Mouse (Mus musculus) forebrain, postnatal 0 days (tissue): ENCODE data around the gene Matk. TPM values are rescaled to one million over a fixed set of nuclear protein-coding genes. Genes with fewer than 3 reads are reported as not detected.

Experiments used
- ATAC-seq: fragments of 200-750 bp; cut with Nextera tagmentation; 2 replicates; pipeline ENCODE4 v1.8.0; 2017; ENCODE audit warnings: mild to moderate bottlenecking, moderate library complexity
- DNase-seq: peaks from one replicate; pipeline ENCODE4 v3.0.0-alpha.2; 2015
- H3K27ac ChIP-seq: fragments of 300-500 bp; sonication (generic); 2 replicates; pipeline ENCODE4 v1.5.1; 2014; ENCODE audit warnings: low read depth, mild to moderate bottlenecking, antibody characterized with exemption, low read length, moderate library complexity, mixed read lengths
- H3K27me3 ChIP-seq: fragments of 300-500 bp; sonication (generic); 2 replicates; pipeline ENCODE4 v1.6.1; 2014; ENCODE audit warnings: mild to moderate bottlenecking, low read length, mixed read lengths; ENCODE audit not compliant: insufficient read depth
- H3K36me3 ChIP-seq: fragments of 300-500 bp; sonication (generic); 2 replicates; pipeline ENCODE4 v1.6.1; 2014; ENCODE audit warnings: mild to moderate bottlenecking, moderate library complexity; ENCODE audit not compliant: insufficient read depth
- H3K4me1 ChIP-seq: fragments of 300-500 bp; sonication (generic); 2 replicates; pipeline ENCODE4 v1.6.1; 2014; ENCODE audit warnings: antibody characterized with exemption; ENCODE audit not compliant: insufficient read depth
- H3K4me2 ChIP-seq: fragments of 300-500 bp; sonication (generic); 2 replicates; pipeline ENCODE4 v1.6.1; 2014; ENCODE audit warnings: low read depth, mild to moderate bottlenecking, moderate library complexity
- H3K4me3 ChIP-seq: fragments of 300-500 bp; sonication (generic); 2 replicates; pipeline ENCODE4 v1.5.1; 2014; ENCODE audit warnings: low read depth, low read length, mixed read lengths
- H3K9ac ChIP-seq: fragments of 300-500 bp; sonication (generic); 2 replicates; pipeline ENCODE4 v1.6.1; 2014; ENCODE audit warnings: mild to moderate bottlenecking
- H3K9me3 ChIP-seq: fragments of 300-500 bp; sonication (generic); 2 replicates; pipeline ENCODE4 v1.6.1; 2016; ENCODE audit warnings: low read length
- CTCF ChIP-seq: sonication (generic); IDR thresholded peaks from 2 replicates; pipeline ENCODE4 v1.5.1; 2016; ENCODE audit warnings: antibody characterized with exemption, control low read depth, low read depth
- WGBS: fragments of 180-500 bp; shearing (Covaris S2); extraction: QIAGEN DNeasy Blood & Tissue Kit; methylation state at CpG from one replicate; pipeline ENCODE4 v1.1.7; 2014; 5-methylcytosine and 5-hydroxymethylcytosine counted together
- polyA plus RNA-seq: library from polyadenylated mRNA; unstranded; fragments of >200 nt; fragmentation: Nextera tagmentation; extraction: Ambion mirVana; gene quantifications from 2 replicates; pipeline ENCODE4 v1.2.1, GENCODE M21; 2015
- total RNA-seq: library from RNA; depleted of rRNA; stranded (reverse); fragments of >200 nt; gene quantifications from 2 replicates; pipeline ENCODE4 v1.2.3, GENCODE M21; 2014

The Matk gene
- total and polyA plus RNA-seq, 2 experiments from 2014 or later = 79.4 to 87.3 TPM

DNA sequence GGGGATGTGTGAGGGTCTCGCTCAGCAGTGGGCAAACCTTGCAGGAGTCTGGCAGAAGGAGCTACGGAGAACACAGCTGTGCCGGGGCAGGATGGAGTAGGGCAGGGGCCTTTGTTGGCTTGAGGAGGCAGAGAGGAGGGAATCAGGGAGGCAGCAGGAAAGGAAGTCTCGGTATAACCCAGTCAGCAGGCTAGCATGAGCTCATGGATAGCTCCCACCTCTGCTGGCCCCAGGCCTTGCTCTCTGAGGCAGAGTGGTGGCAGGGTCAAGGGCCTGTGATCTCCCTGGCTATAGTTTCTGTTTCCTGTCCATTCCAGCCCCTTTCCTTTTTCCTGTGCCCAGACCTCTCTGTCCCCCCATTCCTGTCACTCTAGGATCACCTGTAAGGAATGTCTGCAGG is 49.6 kb downstream of the Matk start:
- Histone ChIP-seq H3K27ac (peak overlapping the region; percentile 66), H3K4me1 (no peaks in the 10 kb centered on the region; the same call in 1 of the 2 replicates), H3K4me2 (no peak overlapping the region), H3K4me3 (no peak overlapping the region), H3K36me3 (peaks cover 22% of the 10 kb centered on the region), H3K9me3 (no peaks in the 10 kb centered on the region), H3K27me3 (no peaks in the 10 kb centered on the region), H3K9ac (peak overlapping the region; percentile 10; the same call in 1 of the 2 replicates)
- WGBS = 50% methylated on average over 4 of the region's 4 CpGs
- TF ChIP-seq CTCF = no peak
- ATAC-seq = no peak
- no peak for DNase-seq

DNA sequence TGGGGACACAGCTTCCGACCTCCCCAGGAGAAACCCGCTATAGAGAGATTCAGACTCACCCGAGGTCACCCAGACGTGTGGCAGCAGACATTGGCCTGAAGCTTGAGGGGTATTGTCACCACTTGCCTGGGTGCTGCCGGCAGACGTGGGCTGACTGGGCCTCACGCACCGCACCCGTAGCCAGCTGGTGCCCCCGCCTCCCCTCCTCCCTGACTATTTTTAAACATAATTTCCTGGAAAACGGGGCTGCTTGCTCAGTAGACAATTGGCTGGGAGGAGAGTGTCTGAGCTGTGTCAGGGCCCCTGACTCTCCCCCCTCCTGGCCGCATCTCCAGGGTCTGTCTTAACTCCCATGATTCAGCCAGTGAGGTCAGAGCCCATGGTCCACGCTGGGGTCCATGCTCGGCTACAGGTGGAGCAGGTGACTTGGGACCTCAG is 50.1 kb downstream of the Matk start:
- Histone ChIP-seq H3K9ac (no peak overlapping the region), H3K27me3 (no peaks in the 10 kb centered on the region), H3K4me3 (no peak overlapping the region), H3K27ac (peak overlapping the region; percentile 67), H3K36me3 (peaks cover 28% of the 10 kb centered on the region), H3K9me3 (no peaks in the 10 kb centered on the region), H3K4me1 (no peaks in the 10 kb centered on the region; the same call in 1 of the 2 replicates), H3K4me2 (peak overlapping the region; percentile 10; the same call in 1 of the 2 replicates)
- peak; percentile 36 for ATAC-seq
- no peak for DNase-seq
- no peak for TF ChIP-seq CTCF
- 55% methylated on average over 14 of the region's 14 CpGs for WGBS

DNA sequence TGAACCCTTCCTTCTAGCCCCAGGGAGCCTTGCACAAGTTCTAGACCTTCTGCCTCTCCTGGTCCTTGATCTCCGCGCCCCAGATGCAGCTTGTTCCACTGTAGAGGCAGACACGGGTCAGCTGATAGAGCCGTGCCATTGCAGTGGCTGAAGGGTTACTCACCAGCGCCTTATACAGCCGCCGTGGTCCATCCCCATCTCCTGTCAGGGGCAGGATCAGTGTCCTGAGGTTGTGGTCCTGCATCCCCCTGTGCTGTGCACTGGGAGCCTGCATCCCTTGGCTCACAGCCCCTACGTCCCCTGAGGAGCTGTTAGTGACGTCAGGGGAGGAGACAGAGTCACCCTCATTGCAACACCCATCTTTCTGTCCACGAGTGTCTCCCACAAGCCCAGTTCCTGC is 50.5 kb downstream of the Matk start:
- Histone ChIP-seq H3K27ac (peak overlapping the region; percentile 67), H3K9ac (peak overlapping the region; percentile 14; the same call in 1 of the 2 replicates), H3K36me3 (peaks cover 32% of the 10 kb centered on the region), H3K27me3 (no peaks in the 10 kb centered on the region), H3K4me3 (no peak overlapping the region), H3K4me1 (no peaks in the 10 kb centered on the region; the same call in 1 of the 2 replicates), H3K9me3 (no peaks in the 10 kb centered on the region), H3K4me2 (peak overlapping the region; percentile 10; the same call in 1 of the 2 replicates)
- TF ChIP-seq CTCF = no peak
- WGBS = 78% methylated on average over 10 of the region's 10 CpGs
- DNase-seq (no peak), ATAC-seq (no peak)

DNA sequence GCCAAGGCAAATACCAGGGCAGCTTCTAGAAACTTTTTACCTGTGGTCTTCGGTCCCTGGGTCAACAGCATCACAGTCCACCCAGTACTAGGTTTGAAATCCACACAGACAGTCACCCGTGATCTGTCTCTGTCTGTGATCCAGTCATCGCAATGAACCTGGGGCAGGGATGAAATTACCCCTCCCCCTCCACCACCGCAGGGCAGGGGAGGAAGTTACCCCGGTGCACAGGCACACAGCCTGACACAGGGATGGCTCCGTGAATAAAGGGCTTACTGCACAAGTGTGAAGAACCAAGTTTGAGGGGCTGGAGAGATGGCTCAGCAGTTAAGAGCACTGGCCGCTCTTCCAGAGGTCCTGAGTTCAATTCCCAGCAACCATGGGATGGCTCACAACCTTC is 51.0 kb downstream of the Matk start:
- no peaks in the 10 kb centered on the region for H3K27me3 ChIP-seq
- no peak overlapping the region for H3K4me2 ChIP-seq
- DNase-seq = no peak
- H3K9me3 ChIP-seq = no peaks in the 10 kb centered on the region
- TF ChIP-seq CTCF = no peak
- no peak for ATAC-seq
- 78% methylated on average over 7 of the region's 7 CpGs for WGBS
- no peak overlapping the region for H3K4me3 ChIP-seq
- peaks cover 37% of the 10 kb centered on the region for H3K36me3 ChIP-seq
- no peaks in the 10 kb centered on the region; the same call in 1 of the 2 replicates for H3K4me1 ChIP-seq
- no peak overlapping the region for H3K27ac ChIP-seq
- 0 out of 2 replicates have a peak overlapping the region, but pooled peaks have one; percentile 14 for H3K9ac ChIP-seq

DNA sequence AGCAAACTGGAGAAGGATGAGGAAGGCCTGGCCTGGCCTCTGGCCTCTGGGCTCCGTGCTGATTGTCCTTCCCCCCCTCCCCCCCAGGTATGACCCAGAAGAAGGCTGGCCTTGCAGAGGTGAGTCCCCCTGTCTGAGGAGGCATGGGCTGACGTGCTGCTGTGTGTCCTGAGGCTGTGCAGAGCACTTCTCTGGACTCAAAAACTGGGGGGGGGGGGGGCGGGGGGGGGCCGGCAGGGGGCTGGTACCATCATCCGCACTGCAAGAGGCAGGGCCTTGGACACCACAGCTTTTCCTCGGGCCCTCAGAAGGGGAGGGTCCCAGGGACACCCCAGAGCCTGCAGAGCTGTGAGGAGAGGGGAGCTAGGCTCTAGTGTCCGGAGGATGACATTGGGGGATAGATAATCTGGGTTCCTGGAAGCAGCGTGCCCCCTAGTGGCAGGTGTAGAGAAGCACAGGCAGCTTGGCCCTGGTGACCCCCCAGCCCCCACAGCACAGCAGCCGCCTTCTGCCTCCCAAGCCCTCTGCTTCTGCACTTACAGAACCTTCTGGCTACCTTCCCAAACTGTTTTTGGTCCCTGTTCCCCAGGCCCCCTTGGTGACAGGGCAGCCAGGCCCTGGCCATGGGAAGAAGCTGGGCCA is 52.0 kb downstream of the Matk start:
- Histone ChIP-seq H3K36me3 (peaks cover 46% of the 10 kb centered on the region), H3K27me3 (no peaks in the 10 kb centered on the region), H3K4me1 (no peaks in the 10 kb centered on the region; the same call in 1 of the 2 replicates), H3K9me3 (no peaks in the 10 kb centered on the region), H3K4me3 (no peak overlapping the region), H3K4me2 (no peak overlapping the region), H3K9ac (no peak overlapping the region), H3K27ac (no peak overlapping the region)
- ATAC-seq = peak; percentile 28; the same call in 1 of the 2 replicates
- DNase-seq = no peak
- 29% methylated on average over 7 of the region's 9 CpGs for WGBS
- TF ChIP-seq CTCF = peak; percentile 74

DNA sequence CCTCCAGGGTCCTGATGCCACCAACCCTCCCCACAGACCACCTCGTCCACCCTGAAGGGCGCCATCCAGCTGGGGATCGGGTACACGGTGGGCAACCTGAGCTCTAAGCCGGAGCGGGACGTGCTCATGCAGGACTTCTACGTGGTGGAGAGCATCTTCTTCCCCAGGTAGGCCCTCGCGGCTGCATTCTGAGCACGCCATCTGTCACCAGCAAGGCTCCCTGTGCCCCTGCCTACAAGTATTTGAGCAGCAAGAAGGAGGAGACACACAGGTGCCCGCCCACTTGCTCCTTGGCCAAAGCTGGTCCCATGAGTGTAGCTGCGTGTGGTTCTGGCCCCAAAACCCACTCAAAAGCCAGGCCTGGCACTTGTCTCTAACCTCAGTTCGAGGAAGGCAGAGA is 52.9 kb downstream of the Matk start:
- no peaks in the 10 kb centered on the region for H3K27me3 ChIP-seq
- no peak for TF ChIP-seq CTCF
- no peak overlapping the region for H3K4me3 ChIP-seq
- ATAC-seq (no peak), DNase-seq (no peak)
- H3K36me3 ChIP-seq = peaks cover 56% of the 10 kb centered on the region
- H3K9me3 ChIP-seq = no peaks in the 10 kb centered on the region
- 93% methylated on average over 14 of the region's 14 CpGs for WGBS
- H3K9ac ChIP-seq = no peak overlapping the region
- no peak overlapping the region for H3K4me2 ChIP-seq
- no peaks in the 10 kb centered on the region; the same call in 1 of the 2 replicates for H3K4me1 ChIP-seq
- no peak overlapping the region for H3K27ac ChIP-seq

DNA sequence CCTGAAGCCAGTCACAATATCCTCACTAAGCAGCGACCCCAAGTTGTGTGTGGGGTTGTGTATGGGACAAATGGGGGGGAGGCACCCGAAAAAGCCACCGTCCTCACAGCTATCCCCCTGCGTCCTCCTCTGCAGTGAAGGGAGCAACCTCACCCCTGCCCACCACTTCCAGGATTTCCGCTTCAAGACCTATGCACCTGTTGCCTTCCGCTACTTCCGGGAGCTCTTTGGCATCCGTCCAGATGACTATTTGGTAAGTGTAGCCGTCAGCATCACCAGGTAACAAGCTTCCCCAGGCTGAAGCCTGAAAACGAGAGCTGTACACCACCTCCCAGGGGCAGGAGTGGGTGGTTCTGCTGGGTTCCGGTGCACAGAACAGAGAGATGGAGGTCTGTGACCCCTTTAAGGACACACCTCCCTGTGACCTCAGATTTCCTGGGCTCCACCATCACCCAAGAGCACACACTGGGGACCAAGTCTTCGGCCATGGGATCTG is 53.5 kb downstream of the Matk start:
- TF ChIP-seq CTCF = no peak
- Histone ChIP-seq H3K4me2 (no peak overlapping the region), H3K9ac (no peak overlapping the region), H3K27ac (no peak overlapping the region), H3K27me3 (no peaks in the 10 kb centered on the region), H3K4me1 (no peaks in the 10 kb centered on the region; the same call in 1 of the 2 replicates), H3K4me3 (no peak overlapping the region), H3K36me3 (peaks cover 61% of the 10 kb centered on the region), H3K9me3 (no peaks in the 10 kb centered on the region)
- DNase-seq (no peak), ATAC-seq (no peak)
- 92% methylated on average over 12 of the region's 12 CpGs for WGBS
